Mouse (Mus musculus): Measurements from ENCODE around the gene Dars. TPM values are rescaled to one million over a fixed set of nuclear protein-coding genes. Genes with fewer than 3 reads are reported as not detected.

Gene Dars
- polyA plus RNA-seq, 1 experiment from 2014 or later = 216 TPM

DNA sequence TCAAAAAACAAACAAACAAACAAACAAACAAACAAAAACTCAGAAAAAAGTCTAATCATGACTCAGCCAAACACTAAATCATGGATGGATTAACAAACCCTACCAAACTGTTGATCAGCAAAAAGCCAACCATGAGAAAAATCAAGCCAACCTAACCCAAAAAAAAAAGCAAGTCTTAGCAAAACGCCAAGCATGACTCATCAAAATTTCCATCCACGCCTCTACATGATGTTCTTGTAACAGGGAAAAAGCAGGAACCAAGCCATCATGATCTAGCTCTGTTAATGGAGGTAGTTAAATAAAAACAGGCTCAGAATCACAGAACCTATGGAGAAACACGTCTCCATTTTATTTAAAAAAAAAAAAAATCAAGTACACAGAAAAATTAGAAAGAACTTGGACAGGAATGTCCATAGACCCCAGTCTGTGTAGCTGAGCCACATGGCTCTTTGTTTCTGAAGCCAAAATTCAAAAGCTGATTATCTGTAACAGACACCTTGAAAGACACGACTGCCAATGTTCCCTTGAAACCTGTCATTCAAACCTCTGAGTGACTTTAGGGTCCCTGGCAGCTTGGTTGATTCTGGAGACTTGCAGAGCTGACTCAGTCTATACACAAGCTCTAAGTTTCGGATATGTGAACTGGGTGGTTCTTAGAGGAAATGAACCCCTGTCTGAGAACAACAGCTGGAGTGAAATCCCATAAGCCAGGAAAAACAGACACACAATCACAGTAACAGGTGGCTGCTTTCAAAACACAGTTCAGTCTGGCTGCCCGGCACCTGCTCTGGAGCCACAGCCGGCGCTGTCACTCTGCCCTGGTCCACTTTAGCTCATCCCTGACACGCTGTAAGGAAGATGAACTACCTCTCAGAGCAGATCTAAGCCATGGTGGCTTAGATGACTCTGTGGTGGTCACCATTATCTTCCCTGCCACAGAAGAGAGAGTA, 27.0 kb upstream of the Dars start:
- Histone ChIP-seq H3K27me3 (ENCODE audit: low read depth, poor library complexity, severe bottlenecking) (peaks cover 14% of the 10 kb centered on the region; the same call in 1 of the 2 replicates), H3K4me3 (no peak overlapping the region), H3K36me3 (no peaks in the 10 kb centered on the region), H3K9me3 (replicated peaks) (no peaks in the 10 kb centered on the region), H3K4me1 (peaks cover 27% of the 10 kb centered on the region), H3K27ac (replicated peaks) (0 out of 2 replicates have a peak overlapping the region, but pooled peaks have one; percentile 17)
- WGBS = 66% methylated on average over 9 of the region's 9 CpGs
- no peak for DNase-seq (ENCODE audit: low spot score)

DNA sequence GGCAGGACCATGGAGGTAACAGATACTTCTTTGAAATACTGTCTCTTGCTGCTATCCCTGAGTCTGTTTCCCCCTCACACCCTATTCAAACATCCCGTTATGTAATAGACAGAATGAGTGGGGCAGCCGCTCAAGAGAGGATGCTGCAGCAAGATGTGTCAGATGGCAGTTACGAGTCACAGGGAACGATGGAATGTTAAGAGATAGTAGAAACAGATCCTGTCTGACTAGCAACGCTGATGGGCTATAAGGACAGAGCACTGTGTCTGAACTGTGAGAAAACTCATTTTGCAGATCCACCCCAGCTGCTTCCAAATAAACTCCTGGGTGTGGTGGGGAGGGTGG, 23.9 kb upstream of the Dars start:
- H3K9me3 ChIP-seq (replicated peaks) = no peaks in the 10 kb centered on the region
- H3K36me3 ChIP-seq = no peaks in the 10 kb centered on the region
- H3K4me1 ChIP-seq = peaks cover 30% of the 10 kb centered on the region
- WGBS = 40% methylated on average over 5 of the region's 5 CpGs
- DNase-seq (ENCODE audit: low spot score) = no peak
- peak overlapping the region; percentile 79 for H3K27ac ChIP-seq (replicated peaks)
- peaks cover 18% of the 10 kb centered on the region for H3K27me3 ChIP-seq (ENCODE audit: low read depth, poor library complexity, severe bottlenecking)
- H3K4me3 ChIP-seq = peak overlapping the region; percentile 21; the same call in 1 of the 2 replicates

DNA sequence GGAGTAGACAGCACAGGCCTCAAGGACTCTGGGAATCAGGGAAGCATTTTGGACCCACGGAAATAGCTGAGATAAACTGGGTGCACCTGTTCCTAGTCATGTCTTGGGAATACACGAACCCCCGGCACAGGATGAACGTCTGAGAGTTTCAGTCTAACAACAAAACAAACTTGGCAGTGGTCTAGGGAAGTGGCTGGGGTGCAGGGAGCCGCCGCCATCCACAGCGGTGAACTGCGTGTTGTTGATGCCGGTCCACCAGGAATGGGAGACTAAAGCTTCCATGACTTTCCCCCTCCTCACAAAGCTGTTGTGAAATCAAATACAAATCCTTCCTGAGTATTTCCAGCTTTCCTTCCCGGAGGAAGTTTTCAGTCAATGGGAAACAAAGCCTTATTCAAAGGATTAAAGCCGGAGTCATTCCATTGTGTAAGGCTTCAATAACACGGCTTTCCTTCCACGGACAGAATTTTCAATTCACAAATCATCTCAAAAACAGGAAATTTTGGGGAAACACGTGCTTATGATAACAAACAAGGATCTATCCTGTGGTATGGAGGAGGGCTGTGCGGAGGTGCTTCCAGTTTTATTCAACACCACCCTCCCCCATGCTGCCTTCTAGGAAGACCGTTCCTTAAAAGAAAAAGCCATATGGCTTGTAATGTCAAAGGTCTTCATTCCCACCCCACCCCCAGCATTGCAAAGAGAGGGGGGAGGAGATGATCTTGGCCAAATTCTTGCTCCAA, 23.4 kb upstream of the Dars start:
- Histone ChIP-seq H3K9me3 (replicated peaks) (no peaks in the 10 kb centered on the region), H3K36me3 (no peaks in the 10 kb centered on the region), H3K4me1 (peaks cover 30% of the 10 kb centered on the region), H3K27me3 (ENCODE audit: low read depth, poor library complexity, severe bottlenecking) (peaks cover 18% of the 10 kb centered on the region), H3K4me3 (peak overlapping the region; percentile 21), H3K27ac (replicated peaks) (peak overlapping the region; percentile 79)
- DNase-seq (ENCODE audit: low spot score) = peak; percentile 33
- 30% methylated on average over 16 of the region's 16 CpGs for WGBS

DNA sequence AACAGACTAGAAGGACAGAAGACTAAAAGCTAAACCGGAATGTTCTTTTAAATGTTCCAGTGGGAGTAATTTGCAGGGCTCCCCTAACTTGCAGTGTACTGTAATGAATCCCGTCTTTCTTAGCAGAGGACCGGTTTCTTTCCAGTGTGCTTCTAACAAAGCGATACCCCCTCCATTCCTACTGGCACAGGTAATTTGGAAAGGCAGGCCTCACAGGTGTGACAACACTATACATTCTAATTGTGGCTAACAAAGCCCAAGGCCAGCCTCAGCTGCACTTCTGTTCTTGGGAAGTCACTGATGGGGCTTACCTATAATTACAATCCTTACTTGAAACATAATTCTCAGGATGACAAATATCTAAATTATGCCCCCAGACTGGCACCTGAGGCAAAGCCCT, 22.4 kb upstream of the Dars start:
- no peak for DNase-seq (ENCODE audit: low spot score)
- Histone ChIP-seq H3K36me3 (no peaks in the 10 kb centered on the region), H3K27me3 (ENCODE audit: low read depth, poor library complexity, severe bottlenecking) (peaks cover 18% of the 10 kb centered on the region), H3K4me1 (peaks cover 29% of the 10 kb centered on the region), H3K4me3 (no peak overlapping the region), H3K9me3 (replicated peaks) (no peaks in the 10 kb centered on the region), H3K27ac (replicated peaks) (no peak overlapping the region)
- 96% methylated on average over 4 of the region's 4 CpGs for WGBS

DNA sequence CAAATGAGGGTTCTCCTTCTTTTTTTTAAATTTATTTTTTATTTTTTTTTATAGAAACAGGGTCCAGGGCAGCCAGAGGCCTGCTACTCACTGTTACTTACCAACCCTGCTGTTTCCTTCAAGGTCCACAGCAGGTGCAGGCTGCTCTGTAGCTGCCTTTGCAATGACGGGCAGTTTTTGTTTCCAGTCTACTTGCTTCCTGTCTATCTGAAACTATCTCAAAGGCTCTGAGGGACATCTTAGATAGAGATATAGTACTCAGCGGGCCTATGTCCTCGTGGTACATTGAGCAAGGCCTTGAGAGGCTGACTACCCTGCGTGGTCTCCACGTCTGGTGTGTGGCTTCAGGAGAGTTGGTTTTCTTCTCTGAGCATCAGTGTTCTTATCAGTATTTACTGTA, 21.4 kb upstream of the Dars start:
- no peaks in the 10 kb centered on the region for H3K9me3 ChIP-seq (replicated peaks)
- no peaks in the 10 kb centered on the region for H3K36me3 ChIP-seq
- peaks cover 24% of the 10 kb centered on the region for H3K4me1 ChIP-seq
- no peak for DNase-seq (ENCODE audit: low spot score)
- no peak overlapping the region for H3K27ac ChIP-seq (replicated peaks)
- peaks cover 18% of the 10 kb centered on the region for H3K27me3 ChIP-seq (ENCODE audit: low read depth, poor library complexity, severe bottlenecking)
- WGBS = 88% methylated on average over 5 of the region's 5 CpGs
- H3K4me3 ChIP-seq = no peak overlapping the region

DNA sequence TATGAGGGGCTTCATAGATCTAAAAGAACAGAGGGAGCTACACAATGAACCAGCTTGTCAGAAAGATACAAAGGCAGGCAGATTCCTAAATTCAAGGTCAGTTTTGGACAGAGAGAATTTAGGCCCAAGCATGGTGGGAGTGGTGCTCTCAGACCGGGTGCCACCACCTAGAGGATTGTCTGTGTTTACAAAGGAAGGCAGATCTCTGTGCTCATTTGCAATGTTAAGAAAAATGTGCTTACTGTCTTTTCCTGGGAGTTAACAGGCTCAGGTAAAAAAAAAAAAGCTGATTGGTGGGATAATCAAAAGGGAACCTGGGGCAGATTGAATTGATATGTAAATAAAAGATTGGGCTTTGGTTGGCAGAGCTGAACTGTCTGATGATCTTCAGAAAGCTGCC, 20.1 kb upstream of the Dars start:
- H3K4me3 ChIP-seq = no peak overlapping the region
- H3K9me3 ChIP-seq (replicated peaks) = no peaks in the 10 kb centered on the region
- no peaks in the 10 kb centered on the region for H3K36me3 ChIP-seq
- no peak for DNase-seq (ENCODE audit: low spot score)
- WGBS = 37% methylated on average over 1 of the region's 1 CpGs
- H3K27ac ChIP-seq (replicated peaks) = no peak overlapping the region
- H3K27me3 ChIP-seq (ENCODE audit: low read depth, poor library complexity, severe bottlenecking) = peaks cover 18% of the 10 kb centered on the region
- peaks cover 29% of the 10 kb centered on the region for H3K4me1 ChIP-seq

DNA sequence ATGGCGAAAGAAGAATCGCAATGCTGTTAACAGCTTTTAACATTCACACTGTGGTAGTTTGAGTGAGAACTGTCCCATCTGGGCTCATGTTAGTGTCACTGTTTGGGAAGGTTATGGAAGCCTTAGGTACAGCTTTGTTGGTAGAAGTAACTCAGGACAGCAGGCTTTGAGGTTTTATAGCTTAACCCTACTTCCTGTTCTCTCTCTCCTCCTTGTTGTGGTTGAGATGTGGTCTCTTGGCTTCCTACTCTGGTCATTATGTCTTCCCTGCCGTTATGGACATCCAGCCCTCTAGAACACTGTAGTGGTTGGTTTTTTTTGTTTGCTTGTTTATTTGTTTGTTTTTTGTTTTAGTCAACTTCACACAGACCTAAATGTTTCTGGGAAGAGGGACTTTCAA, 18.8 kb upstream of the Dars start:
- Histone ChIP-seq H3K27ac (replicated peaks) (no peak overlapping the region), H3K4me1 (peaks cover 24% of the 10 kb centered on the region), H3K4me3 (no peak overlapping the region), H3K27me3 (ENCODE audit: low read depth, poor library complexity, severe bottlenecking) (peaks cover 18% of the 10 kb centered on the region), H3K36me3 (no peaks in the 10 kb centered on the region), H3K9me3 (replicated peaks) (no peaks in the 10 kb centered on the region)
- DNase-seq (ENCODE audit: low spot score) = no peak
- WGBS = 89% methylated on average over 3 of the region's 3 CpGs

DNA sequence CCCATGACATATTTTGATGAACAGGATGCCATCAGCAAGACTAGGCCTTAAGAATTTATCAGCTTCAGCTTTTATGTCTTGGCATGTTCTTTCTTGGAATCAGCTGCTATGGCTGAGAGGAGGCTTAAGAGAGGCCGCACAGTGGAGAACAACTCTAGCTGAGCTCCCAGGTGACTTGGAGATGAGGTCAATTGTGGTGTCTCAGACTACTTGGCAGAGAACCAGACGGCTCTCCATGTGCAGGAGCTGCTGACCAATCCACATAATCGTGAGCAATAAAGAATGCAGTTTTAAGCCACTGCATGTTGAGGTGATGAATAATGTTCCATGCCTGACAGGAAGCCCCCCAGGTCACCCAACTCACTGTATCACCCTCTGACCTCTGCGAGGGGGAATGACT, 18.4 kb upstream of the Dars start:
- WGBS = 86% methylated on average over 4 of the region's 4 CpGs
- H3K4me1 ChIP-seq = peaks cover 19% of the 10 kb centered on the region
- H3K36me3 ChIP-seq = no peaks in the 10 kb centered on the region
- DNase-seq (ENCODE audit: low spot score) = no peak
- no peak overlapping the region for H3K4me3 ChIP-seq
- no peaks in the 10 kb centered on the region for H3K9me3 ChIP-seq (replicated peaks)
- peaks cover 18% of the 10 kb centered on the region for H3K27me3 ChIP-seq (ENCODE audit: low read depth, poor library complexity, severe bottlenecking)
- H3K27ac ChIP-seq (replicated peaks) = no peak overlapping the region

DNA sequence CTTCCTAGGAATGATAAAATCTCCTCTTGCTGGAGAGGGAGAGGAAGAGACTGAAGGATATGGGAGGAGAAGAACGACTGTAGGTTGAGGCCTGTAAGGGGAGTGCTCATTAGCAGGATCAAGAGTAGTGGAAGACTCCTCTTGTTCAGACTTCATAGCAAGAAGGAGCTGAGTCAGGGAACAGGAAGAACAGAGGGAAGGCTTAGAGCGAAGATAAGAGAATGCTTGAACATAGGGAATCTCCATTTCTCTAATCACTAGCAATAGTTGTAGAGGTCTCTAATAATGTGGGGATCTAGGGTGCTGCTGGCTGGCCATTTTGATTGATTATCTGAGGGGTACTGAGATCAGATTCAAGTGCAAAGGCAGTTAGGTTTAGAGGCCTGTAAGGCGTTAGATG, 7.8 kb upstream of the Dars start:
- Histone ChIP-seq H3K9me3 (replicated peaks) (no peaks in the 10 kb centered on the region), H3K4me3 (no peak overlapping the region), H3K27me3 (ENCODE audit: low read depth, poor library complexity, severe bottlenecking) (no peaks in the 10 kb centered on the region), H3K27ac (replicated peaks) (no peak overlapping the region), H3K4me1 (peaks cover 5% of the 10 kb centered on the region; the same call in 1 of the 2 replicates), H3K36me3 (no peaks in the 10 kb centered on the region)
- 82% methylated on average over 3 of the region's 3 CpGs for WGBS
- no peak for DNase-seq (ENCODE audit: low spot score)

DNA sequence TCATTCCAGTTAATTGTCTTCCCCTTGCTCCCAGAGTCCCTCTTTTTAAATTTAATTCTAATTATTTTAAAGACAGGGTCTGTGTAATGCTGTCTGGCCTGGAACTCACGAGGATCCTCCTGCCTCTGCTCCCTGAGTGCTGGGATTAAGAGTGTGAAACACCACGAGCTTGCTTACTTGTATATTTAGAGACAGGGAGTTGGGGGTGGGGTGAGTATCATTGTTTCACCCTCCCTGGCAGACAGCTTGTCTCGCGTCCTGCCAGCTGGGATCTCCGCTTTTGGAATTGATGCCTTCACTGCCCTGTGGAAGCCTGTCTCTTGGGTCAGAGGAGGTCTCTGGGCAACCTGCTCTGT, 343 bp upstream of the Dars start:
- H3K27ac ChIP-seq (replicated peaks) = peak overlapping the region; percentile 99

DNA sequence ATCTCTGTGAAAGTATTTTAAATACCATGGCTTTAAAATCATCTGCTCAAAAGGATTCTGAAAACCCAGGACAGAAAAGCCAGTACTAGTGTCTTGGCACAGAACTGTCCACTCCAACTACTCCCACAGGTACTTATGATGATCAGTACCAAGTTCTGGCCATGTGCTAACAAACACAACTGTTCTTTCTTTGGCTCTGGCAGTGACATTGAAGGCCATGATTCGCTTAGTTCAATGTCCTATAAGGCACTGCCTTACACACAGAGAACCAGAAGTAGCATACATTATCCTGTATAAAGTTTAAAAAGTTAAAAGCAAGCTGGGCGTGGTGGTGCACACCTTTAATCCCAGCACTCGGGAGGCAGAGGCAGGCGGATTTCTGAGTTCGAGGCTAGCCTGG, 6.0 kb downstream of the Dars start:
- Histone ChIP-seq H3K27me3 (ENCODE audit: low read depth, poor library complexity, severe bottlenecking) (no peaks in the 10 kb centered on the region), H3K4me3 (no peak overlapping the region), H3K9me3 (replicated peaks) (no peaks in the 10 kb centered on the region), H3K27ac (replicated peaks) (no peak overlapping the region), H3K36me3 (peaks cover 62% of the 10 kb centered on the region), H3K4me1 (peaks cover 27% of the 10 kb centered on the region)
- WGBS = 95% methylated on average over 5 of the region's 5 CpGs
- no peak for DNase-seq (ENCODE audit: low spot score)

More for the DNA sequence above, 343 bp upstream of the Dars start:
- H3K36me3 ChIP-seq = peaks cover 24% of the 10 kb centered on the region
- no peaks in the 10 kb centered on the region for H3K27me3 ChIP-seq (ENCODE audit: low read depth, poor library complexity, severe bottlenecking)
- peaks cover 21% of the 10 kb centered on the region for H3K4me1 ChIP-seq
- peak; percentile 27 for DNase-seq (ENCODE audit: low spot score)
- no peaks in the 10 kb centered on the region for H3K9me3 ChIP-seq (replicated peaks)
- 51% methylated on average over 5 of the region's 5 CpGs for WGBS
- peak overlapping the region; percentile 94 for H3K4me3 ChIP-seq

DNA sequence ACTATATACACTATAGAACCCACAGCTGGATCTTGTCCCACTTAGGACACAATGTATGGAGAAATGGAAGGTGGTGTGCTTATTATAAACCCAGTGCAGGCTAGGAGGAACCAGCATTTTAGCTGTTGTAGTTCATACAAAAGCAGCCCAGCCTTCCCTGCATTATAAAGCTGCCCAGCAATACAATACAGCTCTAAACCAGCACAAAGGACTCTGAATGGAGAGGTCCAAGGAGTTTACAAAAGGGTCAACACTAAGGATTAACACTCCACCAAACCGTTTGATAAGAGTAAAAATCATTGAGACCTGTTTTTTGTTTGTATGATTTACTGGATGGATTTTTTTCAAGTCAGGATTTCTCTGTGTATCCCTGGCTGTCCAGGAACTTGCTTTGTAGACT, 10.3 kb downstream of the Dars start:
- Histone ChIP-seq H3K36me3 (peaks cover 60% of the 10 kb centered on the region), H3K4me3 (no peak overlapping the region), H3K27ac (replicated peaks) (peak overlapping the region; percentile 61), H3K4me1 (peaks cover 41% of the 10 kb centered on the region), H3K27me3 (ENCODE audit: low read depth, poor library complexity, severe bottlenecking) (no peaks in the 10 kb centered on the region), H3K9me3 (replicated peaks) (no peaks in the 10 kb centered on the region)
- 25% methylated on average over 1 of the region's 1 CpGs for WGBS
- DNase-seq (ENCODE audit: low spot score) = no peak

DNA sequence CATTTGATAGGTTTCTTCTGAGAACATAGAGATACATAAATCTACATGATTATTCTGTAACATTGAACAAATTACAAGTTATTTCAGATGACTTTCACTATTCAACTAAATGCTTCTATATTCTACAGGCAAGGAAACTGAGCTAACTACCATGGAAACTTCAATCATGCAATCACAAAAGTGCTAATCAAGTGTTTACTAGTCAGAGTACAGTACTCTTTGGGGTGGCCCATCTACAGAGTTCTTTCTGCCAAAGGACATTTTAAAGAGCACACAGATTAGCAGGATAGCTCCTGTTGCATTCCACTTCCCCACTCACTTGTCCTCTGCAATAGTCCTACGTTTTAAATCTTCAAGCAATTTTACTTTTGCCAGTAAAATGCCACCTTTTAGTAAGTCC, 11.5 kb downstream of the Dars start:
- 63% methylated on average over 1 of the region's 1 CpGs for WGBS
- no peak overlapping the region for H3K4me3 ChIP-seq
- H3K4me1 ChIP-seq = peaks cover 53% of the 10 kb centered on the region
- H3K27me3 ChIP-seq (ENCODE audit: low read depth, poor library complexity, severe bottlenecking) = no peaks in the 10 kb centered on the region
- H3K9me3 ChIP-seq (replicated peaks) = no peaks in the 10 kb centered on the region
- peak overlapping the region; percentile 75 for H3K27ac ChIP-seq (replicated peaks)
- peaks cover 56% of the 10 kb centered on the region for H3K36me3 ChIP-seq
- no peak for DNase-seq (ENCODE audit: low spot score)
